Mouse (Mus musculus) forebrain, embryonic 10.5 days (tissue): ENCODE results near the gene Lamb2. TPM values are rescaled to one million over a fixed set of nuclear protein-coding genes. Genes with fewer than 3 reads are reported as not detected.

Source experiments
- DNase-seq: peaks from one replicate; pipeline ENCODE4 v3.0.0-alpha.2; 2017; ENCODE audit warnings: low spot score; ENCODE audit errors: extremely low spot score
- H3K27ac ChIP-seq: fragments of 300-500 bp; sonication (generic); 2 replicates; pipeline ENCODE4 v1.5.1; 2016; ENCODE audit warnings: mild to moderate bottlenecking
- H3K27me3 ChIP-seq: fragments of 300-500 bp; sonication (generic); 2 replicates; pipeline ENCODE4 v1.6.1; 2016; ENCODE audit warnings: mild to moderate bottlenecking; ENCODE audit not compliant: poor library complexity, severe bottlenecking
- H3K36me3 ChIP-seq: fragments of 300-500 bp; sonication (generic); replicated peaks from 2 replicates; pipeline ENCODE4 v1.6.1; 2016; ENCODE audit warnings: mild to moderate bottlenecking, moderate library complexity
- H3K4me1 ChIP-seq: fragments of 300-500 bp; sonication (generic); 2 replicates; pipeline ENCODE4 v1.6.1; 2016
- H3K4me3 ChIP-seq: fragments of 300-500 bp; sonication (generic); 2 replicates; pipeline ENCODE4 v1.5.1; 2016; ENCODE audit warnings: mild to moderate bottlenecking, moderate library complexity
- H3K9me3 ChIP-seq: fragments of 300-500 bp; sonication (generic); 2 replicates; pipeline ENCODE4 v1.6.1; 2016; ENCODE audit warnings: mild to moderate bottlenecking, moderate library complexity
- WGBS: fragments of 180-500 bp; shearing (Covaris S2); methylation state at CpG from one replicate; pipeline ENCODE4 v1.1.7; 2016; 5-methylcytosine and 5-hydroxymethylcytosine counted together
- polyA plus RNA-seq: library from polyadenylated mRNA; unstranded; fragments of >200 nt; fragmentation: Nextera tagmentation; extraction: Ambion mirVana; gene quantifications from 2 replicates; pipeline ENCODE4 v1.2.1, GENCODE M21; 2016

The Lamb2 gene
- 34.8 and 40.8 TPM in 2 replicates for polyA plus RNA-seq

DNA sequence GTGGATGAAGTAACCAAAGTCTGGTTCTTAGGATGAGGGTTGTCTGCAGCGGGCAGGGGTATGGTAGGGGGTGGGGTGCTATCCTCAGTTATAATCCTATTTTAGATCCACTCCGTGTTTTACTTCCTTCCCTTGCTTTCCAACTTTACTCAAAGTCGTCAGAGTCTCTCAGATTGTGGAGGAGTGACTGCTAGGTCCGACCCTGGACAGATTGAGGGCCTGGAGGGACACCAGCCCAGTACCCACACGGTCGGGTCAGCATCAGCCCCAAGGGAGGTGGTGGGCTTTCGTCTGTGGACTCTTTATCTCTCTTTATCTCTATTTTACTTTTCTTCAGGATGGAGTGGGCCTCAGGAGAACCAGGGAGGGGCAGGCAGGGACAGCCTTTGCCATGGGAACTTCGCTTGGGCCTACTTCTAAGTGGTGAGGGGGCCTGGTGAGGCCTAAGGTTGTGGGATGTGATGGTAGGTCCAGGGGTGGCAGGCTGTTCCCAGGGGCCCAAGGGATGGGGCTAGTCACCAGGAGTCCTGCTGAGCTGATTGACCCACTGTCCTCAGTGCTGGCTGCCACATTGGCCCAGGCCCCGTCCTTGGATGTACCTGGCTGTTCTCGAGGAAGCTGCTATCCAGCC, at the start of gene Lamb2:
TSS of gene Lamb2 (plus strand) at position 16 of the 631 bp plus-strand sequence.
- Histone ChIP-seq H3K27me3 (no peaks in the 10 kb centered on the region), H3K27ac (peak within 1 kb of the TSS; percentile 91), H3K9me3 (no peaks in the 10 kb centered on the region), H3K4me1 (peaks cover 37% of the 10 kb centered on the region), H3K4me3 (peak within 1 kb of the TSS; percentile 64), H3K36me3 (peaks cover 39% of the 10 kb centered on the region)
- peak; percentile 44 for DNase-seq
- WGBS, result 12% methylated on average over 10 of the region's 10 CpGs

DNA sequence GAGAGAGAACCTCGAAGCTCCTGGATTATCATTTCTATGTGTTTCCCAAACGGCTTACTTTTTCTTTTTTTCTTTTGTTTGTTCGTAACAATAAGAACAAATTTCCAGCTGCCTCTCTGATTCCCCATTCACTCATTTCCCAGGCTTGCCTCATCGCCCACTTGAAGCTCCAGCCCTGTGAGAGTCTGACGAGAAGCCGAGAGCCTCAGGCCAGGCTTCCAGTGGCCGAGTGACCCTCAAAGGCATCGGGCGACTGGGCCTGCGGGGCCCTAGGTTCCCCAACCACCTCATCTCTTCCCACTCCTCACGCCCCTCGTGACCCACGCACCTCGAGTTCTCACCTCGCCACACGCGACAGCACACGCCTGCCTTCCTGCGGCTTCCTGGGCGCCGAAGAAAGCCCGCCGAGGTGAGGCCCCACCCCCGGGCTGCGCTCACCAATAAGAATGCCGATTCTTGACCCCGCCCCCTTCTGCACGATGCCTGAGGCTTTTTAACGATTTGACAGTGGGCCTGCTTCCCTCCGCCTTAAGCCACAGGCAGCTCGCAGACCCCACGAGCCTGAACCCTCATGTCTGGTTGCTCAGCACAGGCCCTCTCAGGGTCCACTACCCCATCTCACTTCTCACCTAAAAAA, 48.0 kb upstream of the Lamb2 start:
- Histone ChIP-seq H3K9me3 (no peaks in the 10 kb centered on the region), H3K36me3 (no peaks in the 10 kb centered on the region), H3K27ac (peak overlapping the region; percentile 45; the same call in 1 of the 2 replicates), H3K4me1 (peaks cover 10% of the 10 kb centered on the region), H3K27me3 (no peaks in the 10 kb centered on the region), H3K4me3 (peak overlapping the region; percentile 26)
- WGBS, result 54% methylated on average over 32 of the region's 32 CpGs
- DNase-seq, result peak; percentile 42

DNA sequence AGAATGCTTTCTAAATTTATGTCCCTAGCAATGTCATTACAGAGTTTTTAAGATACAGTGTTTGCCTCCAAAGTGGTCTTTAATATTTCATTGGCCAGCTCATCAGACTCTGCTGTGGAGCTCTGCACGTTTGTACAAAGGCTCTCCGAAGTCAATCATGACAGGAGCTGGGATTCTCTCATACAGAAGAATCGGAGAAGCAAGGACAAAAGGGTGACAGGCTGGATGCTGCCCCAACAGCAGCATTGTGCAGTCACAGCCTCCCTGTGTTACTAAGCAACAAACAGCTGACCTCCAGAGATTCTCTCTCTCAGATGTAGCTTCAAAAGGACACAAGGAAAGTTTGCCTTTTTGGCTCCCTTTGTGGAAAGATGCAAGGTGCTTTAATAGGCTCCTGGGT, 43.4 kb upstream of the Lamb2 start, which contains the start of gene BC048562:
TSS of gene BC048562 (plus strand) at position 301 of the 400 bp plus-strand sequence.
- Histone ChIP-seq H3K27me3 (no peaks in the 10 kb centered on the region), H3K4me1 (peaks cover 11% of the 10 kb centered on the region), H3K27ac (no peak within 1 kb of the TSS), H3K36me3 (no peaks in the 10 kb centered on the region), H3K4me3 (no peak within 1 kb of the TSS), H3K9me3 (no peaks in the 10 kb centered on the region)
- no peak for DNase-seq
- 60% methylated on average over 3 of the region's 3 CpGs for WGBS

DNA sequence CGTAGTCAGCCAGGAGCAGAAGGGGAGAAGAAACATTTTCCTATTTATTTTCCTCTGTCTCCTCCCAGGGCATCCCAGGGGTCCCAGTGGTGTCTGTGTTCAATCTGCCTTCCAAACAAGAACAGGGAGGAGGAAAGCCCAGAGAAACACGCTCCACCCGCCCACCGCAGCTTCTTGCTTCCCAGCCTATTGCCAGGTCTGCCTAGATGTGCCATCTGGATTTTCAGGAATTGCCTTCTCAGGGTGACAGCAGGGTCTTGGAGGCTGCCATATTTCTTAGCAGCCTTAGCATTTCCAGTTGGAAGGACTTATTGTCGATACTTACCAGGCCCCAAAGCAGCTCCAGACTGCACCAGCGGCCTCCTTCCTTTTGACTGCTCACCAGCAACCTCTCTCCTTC, 40.4 kb upstream of the Lamb2 start:
- Histone ChIP-seq H3K4me1 (peaks cover 6% of the 10 kb centered on the region; the same call in 1 of the 2 replicates), H3K27me3 (no peaks in the 10 kb centered on the region), H3K4me3 (no peak overlapping the region), H3K9me3 (no peaks in the 10 kb centered on the region), H3K27ac (no peak overlapping the region), H3K36me3 (no peaks in the 10 kb centered on the region)
- 83% methylated on average over 6 of the region's 6 CpGs for WGBS
- DNase-seq, result no peak

- 83% methylated on average over 5 of the region's 5 CpGs for WGBS
- H3K27ac ChIP-seq, result no peak overlapping the region
- H3K4me3 ChIP-seq, result no peak overlapping the region
- no peak for DNase-seq
- peaks cover 8% of the 10 kb centered on the region; the same call in 1 of the 2 replicates for H3K4me1 ChIP-seq
- H3K9me3 ChIP-seq, result no peaks in the 10 kb centered on the region
- H3K27me3 ChIP-seq, result no peaks in the 10 kb centered on the region
- no peaks in the 10 kb centered on the region for H3K36me3 ChIP-seq
These were observed 39.1 kb upstream of the Lamb2 start for GRCm38 (mm10) chr9:108440485-108440884.

- no peak for DNase-seq
- no peak overlapping the region for H3K27ac ChIP-seq
- no peaks in the 10 kb centered on the region for H3K27me3 ChIP-seq
- H3K36me3 ChIP-seq, result no peaks in the 10 kb centered on the region
- no peaks in the 10 kb centered on the region for H3K9me3 ChIP-seq
- H3K4me1 ChIP-seq, result peaks cover 7% of the 10 kb centered on the region; the same call in 1 of the 2 replicates
- WGBS, result 93% methylated on average over 11 of the region's 11 CpGs
- H3K4me3 ChIP-seq, result no peak overlapping the region
These were observed 38.2 kb upstream of the Lamb2 start for GRCm38 (mm10) chr9:108441236-108441919.

GRCm38 (mm10) chr9:108445125-108445524, 34.4 kb upstream of the Lamb2 start:
- no peaks in the 10 kb centered on the region for H3K9me3 ChIP-seq
- peaks cover 25% of the 10 kb centered on the region for H3K4me1 ChIP-seq
- no peak overlapping the region for H3K4me3 ChIP-seq
- H3K27ac ChIP-seq, result no peak overlapping the region
- no peak for DNase-seq
- no peaks in the 10 kb centered on the region for H3K27me3 ChIP-seq
- WGBS, result 74% methylated on average over 9 of the region's 9 CpGs
- H3K36me3 ChIP-seq, result peaks cover 18% of the 10 kb centered on the region

DNA sequence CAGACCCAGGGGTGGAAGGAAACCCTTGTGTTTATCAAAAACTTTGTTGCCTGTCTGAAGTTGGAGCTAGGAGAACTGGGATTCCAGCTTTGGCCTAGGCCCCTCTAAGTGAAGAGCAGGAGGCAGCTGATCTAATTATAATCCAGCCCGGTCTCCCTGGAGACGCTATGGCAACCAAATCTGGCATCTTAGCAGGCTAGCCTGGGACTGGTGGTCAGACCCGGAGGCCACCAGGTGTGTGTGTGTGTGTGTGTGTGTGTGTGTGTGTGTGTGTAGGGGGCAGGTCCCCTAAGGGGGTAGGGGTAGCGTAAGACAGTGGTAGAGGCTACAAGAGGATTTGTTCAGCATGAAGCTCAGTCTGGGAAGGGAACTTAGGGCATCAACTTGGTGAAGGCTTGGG, 29.7 kb upstream of the Lamb2 start:
- H3K27ac ChIP-seq, result peak overlapping the region; percentile 81
- peaks cover 59% of the 10 kb centered on the region for H3K4me1 ChIP-seq
- DNase-seq, result peak; percentile 89
- 37% methylated on average over 4 of the region's 4 CpGs for WGBS
- H3K27me3 ChIP-seq, result peaks cover 11% of the 10 kb centered on the region
- peaks cover 18% of the 10 kb centered on the region for H3K36me3 ChIP-seq
- no peaks in the 10 kb centered on the region for H3K9me3 ChIP-seq
- H3K4me3 ChIP-seq, result peak overlapping the region; percentile 70

- H3K4me1 ChIP-seq, result peaks cover 57% of the 10 kb centered on the region
- 63% methylated on average over 21 of the region's 21 CpGs for WGBS
These were observed 29.0 kb upstream of the Lamb2 start for GRCm38 (mm10) chr9:108450292-108451169.

DNA sequence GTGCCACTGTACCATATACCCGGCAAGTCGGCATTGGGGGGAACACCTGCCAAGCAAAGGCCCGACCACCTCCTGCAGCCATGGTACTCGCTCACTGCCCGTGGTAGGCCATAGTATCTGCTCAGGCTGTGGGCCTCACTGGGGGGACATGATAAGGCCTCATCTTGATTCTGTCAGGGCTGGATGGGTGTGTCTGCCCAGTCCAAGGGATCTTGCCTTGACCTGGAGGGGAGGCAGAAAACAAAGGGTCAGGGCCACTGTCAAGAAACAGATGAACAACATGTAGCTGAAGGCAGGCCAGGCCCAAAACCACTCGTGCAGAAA, 28.4 kb upstream of the Lamb2 start:
- H3K27ac ChIP-seq, result peak overlapping the region; percentile 81
- H3K4me1 ChIP-seq, result peaks cover 55% of the 10 kb centered on the region
- peaks cover 11% of the 10 kb centered on the region for H3K27me3 ChIP-seq
- DNase-seq, result no peak
- no peaks in the 10 kb centered on the region for H3K9me3 ChIP-seq
- peaks cover 18% of the 10 kb centered on the region for H3K36me3 ChIP-seq
- H3K4me3 ChIP-seq, result peak overlapping the region; percentile 70
- 88% methylated on average over 6 of the region's 6 CpGs for WGBS

More at GRCm38 (mm10) chr9:108450292-108451169, 29.0 kb upstream of the Lamb2 start:
- peaks cover 11% of the 10 kb centered on the region for H3K27me3 ChIP-seq
- peaks cover 18% of the 10 kb centered on the region for H3K36me3 ChIP-seq
- H3K4me3 ChIP-seq, result peak overlapping the region; percentile 70
- H3K27ac ChIP-seq, result peak overlapping the region; percentile 81
- DNase-seq, result peak; percentile 61
- no peaks in the 10 kb centered on the region for H3K9me3 ChIP-seq

DNA sequence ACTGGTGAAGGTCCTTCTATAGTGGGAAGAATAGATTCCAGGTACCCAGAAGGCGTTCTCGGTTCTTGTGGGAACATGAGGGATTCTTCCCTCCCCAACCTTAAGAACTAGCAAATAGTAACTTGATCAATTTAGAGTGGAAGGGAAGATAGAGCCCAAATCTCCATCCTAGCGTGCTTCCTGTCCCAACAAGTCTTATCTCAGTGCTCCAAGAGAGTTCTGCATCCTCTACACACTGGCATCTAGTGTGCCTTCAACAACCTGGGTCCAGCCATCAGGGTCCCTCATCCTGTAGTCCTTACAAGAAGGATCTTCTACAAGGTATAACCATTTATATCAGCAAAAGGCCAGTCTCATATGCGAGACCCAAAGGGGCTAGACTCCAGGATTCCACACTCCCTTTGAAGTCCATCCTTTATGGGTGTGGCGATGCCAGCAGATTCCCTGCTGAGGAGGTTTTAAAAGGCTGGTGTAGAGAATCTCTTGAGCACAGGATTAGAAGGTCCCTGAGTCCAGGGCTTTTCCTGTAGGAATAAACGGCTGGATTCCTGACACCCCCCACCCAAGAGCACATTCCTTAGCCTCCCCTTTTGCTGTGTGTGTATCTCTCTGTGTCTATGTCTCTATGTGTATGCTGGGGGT, 27.9 kb upstream of the Lamb2 start:
- 45% methylated on average over 6 of the region's 6 CpGs for WGBS
- H3K4me3 ChIP-seq, result peak overlapping the region; percentile 70
- peaks cover 18% of the 10 kb centered on the region for H3K36me3 ChIP-seq
- peaks cover 55% of the 10 kb centered on the region for H3K4me1 ChIP-seq
- DNase-seq, result no peak
- H3K27ac ChIP-seq, result peak overlapping the region; percentile 81
- peaks cover 11% of the 10 kb centered on the region for H3K27me3 ChIP-seq
- H3K9me3 ChIP-seq, result no peaks in the 10 kb centered on the region
